Mouse (Mus musculus) midbrain, embryonic 13.5 days (tissue): ENCODE measurements around the gene Dnase2b. TPM values are rescaled to one million over a fixed set of nuclear protein-coding genes. Genes with fewer than 3 reads are reported as not detected.

ENCODE experiments used
- ATAC-seq: fragments of 200-750 bp; cut with Nextera tagmentation; 2 replicates; pipeline ENCODE4 v1.8.0; 2017; ENCODE audit warnings: mild to moderate bottlenecking, moderate TSS enrichment, moderate library complexity
- H3K27ac ChIP-seq: fragments of 300-500 bp; sonication (generic); 2 replicates; pipeline ENCODE4 v1.5.1; 2015; ENCODE audit warnings: inconsistent platforms, mild to moderate bottlenecking, moderate library complexity
- H3K27me3 ChIP-seq: fragments of 300-500 bp; sonication (generic); 2 replicates; pipeline ENCODE4 v1.6.1; 2015; ENCODE audit warnings: mild to moderate bottlenecking, inconsistent platforms
- H3K36me3 ChIP-seq: fragments of 300-500 bp; sonication (generic); 2 replicates; pipeline ENCODE4 v1.6.1; 2015; ENCODE audit warnings: mild to moderate bottlenecking, inconsistent platforms
- H3K4me1 ChIP-seq: fragments of 300-500 bp; sonication (generic); replicated peaks from 2 replicates; pipeline ENCODE4 v1.6.1; 2015; ENCODE audit warnings: inconsistent platforms
- H3K4me2 ChIP-seq: fragments of 300-500 bp; sonication (generic); replicated peaks from 2 replicates; pipeline ENCODE4 v1.6.1; 2015; ENCODE audit warnings: moderate library complexity, mild to moderate bottlenecking, inconsistent platforms
- H3K4me3 ChIP-seq: fragments of 300-500 bp; sonication (generic); replicated peaks from 2 replicates; pipeline ENCODE4 v1.5.1; 2015; ENCODE audit warnings: mild to moderate bottlenecking, inconsistent platforms
- H3K9ac ChIP-seq: fragments of 300-500 bp; sonication (generic); replicated peaks from 2 replicates; pipeline ENCODE4 v1.6.1; 2015; ENCODE audit warnings: mild to moderate bottlenecking, inconsistent platforms
- H3K9me3 ChIP-seq: fragments of 300-500 bp; sonication (generic); 2 replicates; pipeline ENCODE4 v1.6.1; 2016; ENCODE audit warnings: mild to moderate bottlenecking, inconsistent platforms
- WGBS: fragments of 180-500 bp; shearing (Covaris S2); methylation state at CpG from one replicate; pipeline ENCODE4 v1.1.7; 2015; 5-methylcytosine and 5-hydroxymethylcytosine counted together
- polyA plus RNA-seq: library from polyadenylated mRNA; unstranded; fragments of >200 nt; fragmentation: Nextera tagmentation; extraction: Ambion mirVana; gene quantifications from 2 replicates; pipeline ENCODE4 v1.2.1, GENCODE M21; 2015

The Dnase2b gene
- polyA plus RNA-seq, 1 experiment from 2014 or later, result not detected

DNA sequence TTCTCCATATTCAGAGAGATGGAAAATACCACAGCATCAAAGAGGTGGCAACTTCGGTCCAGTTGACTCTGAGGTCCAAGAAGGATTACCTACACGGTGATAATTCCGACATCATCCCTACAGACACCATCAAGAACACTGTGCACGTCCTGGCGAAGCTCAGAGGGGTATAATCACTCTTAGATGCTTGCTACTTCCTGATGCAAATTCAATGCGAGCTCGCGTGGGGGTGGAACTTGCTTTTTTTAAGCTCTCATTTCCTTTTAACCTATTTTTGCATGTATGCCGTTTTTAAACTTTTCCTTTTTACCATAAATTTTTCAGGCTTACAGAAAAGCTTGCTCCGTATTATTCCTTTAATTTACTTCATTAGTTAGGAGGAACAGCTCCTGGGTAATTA is 5.1 kb downstream of the Dnase2b start:
- H3K4me2 ChIP-seq, result no peak overlapping the region
- WGBS, result 86% methylated on average over 10 of the region's 10 CpGs
- no peaks in the 10 kb centered on the region for H3K27me3 ChIP-seq
- H3K9me3 ChIP-seq, result no peaks in the 10 kb centered on the region
- H3K36me3 ChIP-seq, result no peaks in the 10 kb centered on the region
- no peak overlapping the region for H3K9ac ChIP-seq
- H3K27ac ChIP-seq, result no peak overlapping the region
- no peak overlapping the region for H3K4me3 ChIP-seq
- no peak for ATAC-seq
- peaks cover 9% of the 10 kb centered on the region for H3K4me1 ChIP-seq

DNA sequence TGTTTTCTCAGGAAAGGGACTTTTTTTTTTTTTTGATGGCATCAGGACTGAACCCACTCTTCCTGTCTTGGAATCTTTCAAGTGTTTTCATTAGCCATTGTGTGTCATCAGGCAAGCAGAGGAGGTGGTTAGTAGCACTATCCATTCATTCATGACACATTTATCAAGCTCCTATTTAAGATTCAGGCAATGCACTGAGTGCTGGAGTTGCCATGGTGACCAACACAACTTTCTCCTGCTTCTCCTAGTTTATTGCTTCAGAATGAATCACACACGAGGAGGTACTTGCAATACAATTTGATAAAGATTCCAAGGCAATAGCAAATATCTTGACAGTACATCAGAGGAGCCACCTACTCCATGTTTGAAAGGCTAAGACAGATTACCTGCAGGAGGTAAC is 8.0 kb downstream of the Dnase2b start:
- Histone ChIP-seq H3K27me3 (no peaks in the 10 kb centered on the region), H3K36me3 (no peaks in the 10 kb centered on the region), H3K27ac (no peak overlapping the region; the same call in 1 of the 2 replicates), H3K4me3 (no peak overlapping the region), H3K9ac (no peak overlapping the region), H3K4me2 (no peak overlapping the region), H3K9me3 (no peaks in the 10 kb centered on the region), H3K4me1 (peaks cover 9% of the 10 kb centered on the region)
- peak; percentile 63 for ATAC-seq
- WGBS, result 8% methylated on average over 1 of the region's 1 CpGs

- WGBS, result 89% methylated on average over 9 of the region's 9 CpGs
Measured at GRCm38 (mm10) chr3:146604647-146605046, 10.7 kb downstream of the Dnase2b start.

GRCm38 (mm10) chr3:146602531-146602930 is 12.9 kb downstream of the Dnase2b start:
- peaks cover 4% of the 10 kb centered on the region for H3K4me1 ChIP-seq
- no peaks in the 10 kb centered on the region for H3K27me3 ChIP-seq
- no peaks in the 10 kb centered on the region for H3K36me3 ChIP-seq
- H3K27ac ChIP-seq, result no peak overlapping the region
- no peak overlapping the region for H3K4me3 ChIP-seq
- H3K9ac ChIP-seq, result no peak overlapping the region
- WGBS, result 90% methylated on average over 3 of the region's 3 CpGs
- no peak for ATAC-seq
- H3K9me3 ChIP-seq, result no peaks in the 10 kb centered on the region
- H3K4me2 ChIP-seq, result no peak overlapping the region

More at GRCm38 (mm10) chr3:146604647-146605046, 10.7 kb downstream of the Dnase2b start:
- no peak overlapping the region for H3K4me3 ChIP-seq
- ATAC-seq, result no peak
- no peak overlapping the region for H3K9ac ChIP-seq
- no peak overlapping the region for H3K4me2 ChIP-seq
- no peak overlapping the region for H3K27ac ChIP-seq
- H3K9me3 ChIP-seq, result no peaks in the 10 kb centered on the region
- no peaks in the 10 kb centered on the region for H3K27me3 ChIP-seq
- peaks cover 9% of the 10 kb centered on the region for H3K4me1 ChIP-seq
- H3K36me3 ChIP-seq, result no peaks in the 10 kb centered on the region

DNA sequence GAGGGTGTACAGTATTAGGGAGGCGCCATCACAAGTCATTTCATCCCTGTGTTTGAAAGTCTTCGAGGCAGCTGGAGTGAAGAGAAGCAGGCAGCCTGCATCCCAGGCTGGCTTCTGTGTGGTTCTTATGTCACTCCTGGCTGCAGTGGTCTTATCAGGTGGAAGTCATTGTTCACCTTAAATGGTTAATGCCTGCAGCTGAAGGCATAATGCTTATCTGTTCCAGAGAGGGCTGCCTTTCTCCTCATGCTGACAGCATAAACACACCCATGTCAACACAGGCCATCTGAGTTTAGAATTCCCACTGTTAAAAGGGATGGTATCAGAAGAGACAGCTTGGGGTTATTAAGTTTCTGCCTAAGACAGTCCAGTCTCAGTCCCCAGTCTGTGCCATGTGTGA is 14.2 kb downstream of the Dnase2b start:
- no peak for ATAC-seq
- H3K4me2 ChIP-seq, result no peak overlapping the region
- 93% methylated on average over 2 of the region's 2 CpGs for WGBS

GRCm38 (mm10) chr3:146599198-146599900 is 16.0 kb downstream of the Dnase2b start:
- Histone ChIP-seq H3K4me1 (no peaks in the 10 kb centered on the region), H3K36me3 (no peaks in the 10 kb centered on the region), H3K4me3 (no peak overlapping the region), H3K9me3 (no peaks in the 10 kb centered on the region), H3K27me3 (no peaks in the 10 kb centered on the region), H3K27ac (no peak overlapping the region), H3K4me2 (no peak overlapping the region), H3K9ac (no peak overlapping the region)
- ATAC-seq, result no peak
- WGBS, result 89% methylated on average over 6 of the region's 6 CpGs

More for the DNA sequence above, 14.2 kb downstream of the Dnase2b start:
- Histone ChIP-seq H3K9me3 (no peaks in the 10 kb centered on the region), H3K4me3 (no peak overlapping the region), H3K27me3 (no peaks in the 10 kb centered on the region), H3K9ac (no peak overlapping the region), H3K4me1 (no peaks in the 10 kb centered on the region), H3K36me3 (no peaks in the 10 kb centered on the region), H3K27ac (no peak overlapping the region)

DNA sequence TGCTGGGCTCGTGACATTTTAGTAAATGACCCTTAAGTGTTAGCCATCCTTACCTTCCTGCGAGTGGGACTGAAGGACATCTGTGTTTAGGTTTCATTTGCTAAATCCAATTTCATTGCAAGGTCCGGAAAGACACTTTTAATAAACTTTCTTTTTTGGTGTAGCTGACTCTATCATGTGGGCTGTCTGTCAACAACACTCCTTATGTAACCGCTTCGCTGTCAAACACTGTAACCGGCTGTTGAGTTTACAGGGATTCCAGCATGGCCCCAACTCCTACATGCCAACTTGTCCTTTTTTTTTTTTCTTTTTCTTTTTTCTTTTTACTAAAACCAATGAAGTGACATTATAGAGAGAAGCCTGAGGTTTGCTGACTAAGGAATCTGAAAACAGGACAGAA is 17.0 kb downstream of the Dnase2b start:
- Histone ChIP-seq H3K27me3 (no peaks in the 10 kb centered on the region), H3K4me3 (no peak overlapping the region), H3K9ac (no peak overlapping the region), H3K9me3 (no peaks in the 10 kb centered on the region), H3K4me2 (no peak overlapping the region), H3K27ac (no peak overlapping the region), H3K4me1 (no peaks in the 10 kb centered on the region), H3K36me3 (no peaks in the 10 kb centered on the region)
- no peak for ATAC-seq
- 89% methylated on average over 6 of the region's 6 CpGs for WGBS

DNA sequence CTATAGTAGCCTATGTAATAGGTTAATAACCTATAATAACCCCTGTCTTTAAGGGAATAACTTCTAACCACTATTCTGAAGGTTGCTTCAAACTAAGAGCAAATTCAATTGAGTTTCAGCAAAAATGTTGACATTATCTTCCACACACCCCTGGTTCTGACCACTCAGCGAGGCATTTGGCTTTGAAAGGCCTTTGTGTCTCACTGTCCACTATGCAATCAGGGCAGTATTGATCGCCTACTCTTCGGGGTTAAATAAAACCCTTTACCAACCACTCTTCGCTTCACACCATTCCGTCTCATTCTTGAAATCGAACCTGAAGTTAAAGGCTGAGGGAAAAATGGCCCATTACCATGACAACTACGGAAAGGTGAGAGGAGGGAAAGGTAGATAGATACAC is 18.5 kb downstream of the Dnase2b start:
- WGBS, result 90% methylated on average over 7 of the region's 7 CpGs
- no peak overlapping the region for H3K9ac ChIP-seq

GRCm38 (mm10) chr3:146596387-146596786 is 19.0 kb downstream of the Dnase2b start:
- Histone ChIP-seq H3K36me3 (no peaks in the 10 kb centered on the region), H3K4me2 (no peak overlapping the region), H3K27ac (no peak overlapping the region), H3K9ac (no peak overlapping the region), H3K4me3 (no peak overlapping the region), H3K9me3 (no peaks in the 10 kb centered on the region), H3K27me3 (no peaks in the 10 kb centered on the region), H3K4me1 (no peaks in the 10 kb centered on the region)
- no peak for ATAC-seq
- 90% methylated on average over 8 of the region's 8 CpGs for WGBS

More for the DNA sequence above, 18.5 kb downstream of the Dnase2b start:
- ATAC-seq, result no peak
- H3K36me3 ChIP-seq, result no peaks in the 10 kb centered on the region
- no peak overlapping the region for H3K27ac ChIP-seq
- H3K4me1 ChIP-seq, result no peaks in the 10 kb centered on the region
- no peak overlapping the region for H3K4me2 ChIP-seq
- H3K4me3 ChIP-seq, result no peak overlapping the region
- no peaks in the 10 kb centered on the region for H3K27me3 ChIP-seq
- H3K9me3 ChIP-seq, result no peaks in the 10 kb centered on the region

- H3K4me3 ChIP-seq, result no peak overlapping the region
- WGBS, result 92% methylated on average over 6 of the region's 6 CpGs
Measured at GRCm38 (mm10) chr3:146595440-146595839, 20.0 kb downstream of the Dnase2b start.

GRCm38 (mm10) chr3:146591601-146592000 is 23.8 kb downstream of the Dnase2b start:
- H3K4me1 ChIP-seq, result no peaks in the 10 kb centered on the region
- 51% methylated on average over 2 of the region's 2 CpGs for WGBS
- H3K27ac ChIP-seq, result no peak overlapping the region
- H3K4me3 ChIP-seq, result no peak overlapping the region
- no peak overlapping the region for H3K4me2 ChIP-seq
- H3K27me3 ChIP-seq, result no peaks in the 10 kb centered on the region
- no peak for ATAC-seq
- no peaks in the 10 kb centered on the region for H3K9me3 ChIP-seq
- H3K9ac ChIP-seq, result no peak overlapping the region
- H3K36me3 ChIP-seq, result no peaks in the 10 kb centered on the region

More at GRCm38 (mm10) chr3:146595440-146595839, 20.0 kb downstream of the Dnase2b start:
- no peaks in the 10 kb centered on the region for H3K4me1 ChIP-seq
- no peaks in the 10 kb centered on the region for H3K9me3 ChIP-seq
- H3K9ac ChIP-seq, result no peak overlapping the region
- no peaks in the 10 kb centered on the region for H3K36me3 ChIP-seq
- no peak for ATAC-seq
- H3K4me2 ChIP-seq, result no peak overlapping the region
- H3K27me3 ChIP-seq, result no peaks in the 10 kb centered on the region
- no peak overlapping the region for H3K27ac ChIP-seq

GRCm38 (mm10) chr3:146591159-146591558 is 24.2 kb downstream of the Dnase2b start:
- Histone ChIP-seq H3K4me1 (no peaks in the 10 kb centered on the region), H3K36me3 (no peaks in the 10 kb centered on the region), H3K4me3 (no peak overlapping the region), H3K9me3 (no peaks in the 10 kb centered on the region), H3K27me3 (no peaks in the 10 kb centered on the region), H3K4me2 (no peak overlapping the region), H3K9ac (no peak overlapping the region), H3K27ac (no peak overlapping the region)
- no peak for ATAC-seq
- 81% methylated on average over 7 of the region's 7 CpGs for WGBS

DNA sequence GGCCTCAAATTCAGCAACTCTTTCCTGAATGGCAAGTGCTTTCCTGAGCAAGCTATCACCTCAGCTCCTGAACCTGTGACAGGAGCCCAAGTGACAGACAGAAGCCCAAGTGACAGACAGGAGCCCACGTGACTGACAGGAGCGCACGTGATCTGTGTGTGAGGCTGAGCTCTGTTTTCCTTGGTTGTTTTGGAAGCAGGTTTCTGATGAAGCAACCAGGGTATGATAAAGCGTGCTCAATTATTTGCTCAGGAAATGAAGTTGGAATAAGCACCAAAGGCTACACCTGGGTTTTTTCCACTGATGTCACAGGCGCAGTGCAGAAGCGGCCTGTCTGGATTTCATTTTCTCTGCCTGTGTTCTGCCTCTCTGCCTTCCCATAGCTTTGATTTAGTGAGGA is 25.9 kb downstream of the Dnase2b start:
- ATAC-seq, result no peak
- WGBS, result 90% methylated on average over 6 of the region's 6 CpGs

More for the DNA sequence above, 25.9 kb downstream of the Dnase2b start:
- H3K9ac ChIP-seq, result no peak overlapping the region
- H3K4me3 ChIP-seq, result no peak overlapping the region
- no peak overlapping the region for H3K27ac ChIP-seq
- no peaks in the 10 kb centered on the region for H3K36me3 ChIP-seq
- H3K4me2 ChIP-seq, result no peak overlapping the region
- H3K4me1 ChIP-seq, result no peaks in the 10 kb centered on the region
- no peaks in the 10 kb centered on the region for H3K9me3 ChIP-seq
- no peaks in the 10 kb centered on the region for H3K27me3 ChIP-seq
